Mouse (Mus musculus): ENCODE measurements around the gene Il1rl1.

GRCm38 (mm10) chr1:40475697-40476096, 46.3 kb downstream of the Il1rl1 start:
- TF ChIP-seq CTCF (IDR thresholded peaks at IDR 0.05) (no peak), POLR2A (IDR thresholded peaks at IDR 0.05; ENCODE audit: insufficient read depth, low read depth, low read length) (no peak), EP300 (IDR thresholded peaks at IDR 0.05; ENCODE audit: insufficient read depth, low read depth, low read length) (no peak)

All from heart, adult 2 months (tissue).